In genomic region chr8:13060441-13061150, GRCm38 (mm10) we compare ENCODE assay signal across 17 mouse cellular contexts. TPM values are rescaled to one million over a fixed set of nuclear protein-coding genes. Genes with fewer than 3 reads are reported as not detected.
A peak's percentile ranks its signal among the peaks of the same experiment; 100 is the strongest.
DNase-seq lines count a peak whose midpoint lies in the region; ATAC-seq and TF ChIP-seq lines count a peak whose summit lies in the region.
"Had no signal": no experiment of that assay in that cellular context is flagged by ENCODE, and none has a peak within 500 bp of the region (broad histone marks: within the 10 kb centered on the region; RNA-seq: fewer than 3 reads in every experiment).

Gene Proz (plus strand): TSS chr8:13060914.

- ATAC-seq in intestine, embryonic 14.5 days (replicated peaks; ENCODE audit: low FRiP score, low TSS enrichment, low read depth): peak; percentile 48; the same call in 1 of the 2 replicates
- ATAC-seq in liver, embryonic 15.5 days (ENCODE audit: insufficient read depth): peak; percentile 69
- no peak for ATAC-seq in CD4-positive, CD25-positive, alpha-beta regulatory T cell, adult 4 months
- ATAC-seq: forebrain, embryonic 16.5 days; midbrain, embryonic 16.5 days had no signal

- H3K4me2 ChIP-seq in intestine, embryonic 14.5 days (ENCODE audit: low read length): no peak within 1 kb of the TSS
- H3K4me2 ChIP-seq in liver, embryonic 15.5 days: peak within 1 kb of the TSS; percentile 50

- H3K27ac ChIP-seq in intestine, embryonic 14.5 days (ENCODE audit: low read depth): no peak within 1 kb of the TSS
- peak within 1 kb of the TSS; percentile 90 for H3K27ac ChIP-seq in kidney, adult 2 months (ENCODE audit: insufficient read depth, low read depth, low read length)
- peak within 1 kb of the TSS; percentile 68 for H3K27ac ChIP-seq in liver, embryonic 15.5 days (replicated peaks)

- TF ChIP-seq CTCF in kidney, adult 2 months (conservative IDR thresholded peaks at IDR 0.05; ENCODE audit: insufficient read depth, insufficient read length, low read depth, low read length): no peak

- 75% methylated on average over 17 of the region's 17 CpGs for WGBS in intestine, embryonic 14.5 days
- 50% methylated on average over 17 of the region's 17 CpGs for WGBS in kidney, adult 2 months
- WGBS in liver, embryonic 15.5 days (ENCODE audit: insufficient replicate concordance): 60% methylated on average over 17 of the region's 17 CpGs

- no peaks in the 10 kb centered on the region for H3K9me3 ChIP-seq in intestine, embryonic 14.5 days (ENCODE audit: control insufficient read depth, low read length)
- no peaks in the 10 kb centered on the region for H3K9me3 ChIP-seq in liver, embryonic 15.5 days (replicated peaks)

- TF ChIP-seq POLR2A in kidney, adult 2 months (IDR thresholded peaks at IDR 0.05; ENCODE audit: low read depth, low read length): no peak

- H3K4me3 ChIP-seq in intestine, embryonic 14.5 days (ENCODE audit: low read depth, low read length): no peak within 1 kb of the TSS
- H3K4me3 ChIP-seq in kidney, adult 2 months (ENCODE audit: insufficient read depth, low read depth, low read length): peak within 1 kb of the TSS; percentile 38
- H3K4me3 ChIP-seq in liver, embryonic 15.5 days (replicated peaks): peak within 1 kb of the TSS; percentile 47

- no peaks in the 10 kb centered on the region for H3K36me3 ChIP-seq in intestine, embryonic 14.5 days (ENCODE audit: control insufficient read depth, insufficient read depth, low read length)
- H3K36me3 ChIP-seq in kidney, adult 2 months (ENCODE audit: control insufficient read depth, insufficient read depth, low read length): no peaks in the 10 kb centered on the region
- peaks cover 10% of the 10 kb centered on the region for H3K36me3 ChIP-seq in liver, embryonic 15.5 days (replicated peaks)

- H3K9ac ChIP-seq in intestine, embryonic 14.5 days (ENCODE audit: low read length): no peak within 1 kb of the TSS
- no peak within 1 kb of the TSS; the same call in 1 of the 2 replicates for H3K9ac ChIP-seq in liver, embryonic 15.5 days

- no peaks in the 10 kb centered on the region for H3K27me3 ChIP-seq in intestine, embryonic 14.5 days (replicated peaks; ENCODE audit: control insufficient read depth, insufficient read depth, low read length)
- no peaks in the 10 kb centered on the region for H3K27me3 ChIP-seq in kidney, adult 2 months (replicated peaks; ENCODE audit: control insufficient read depth, insufficient read depth, low read length)
- H3K27me3 ChIP-seq in liver, embryonic 15.5 days: no peaks in the 10 kb centered on the region

- no peak for DNase-seq in intestine, embryonic 14.5 days (ENCODE audit: low spot score)
- DNase-seq in kidney, adult 2 months: peak; percentile 91
- DNase-seq in kidney, postnatal 36 days: peak; percentile 81 to 86
- DNase-seq in thymus, postnatal 0 days (ENCODE audit: low spot score): no peak
- no peak for DNase-seq in heart, adult 11 months
- no peak for DNase-seq in lung, adult 18-20 months
- DNase-seq: adrenal gland, postnatal 36 days; cerebellum, postnatal 14 days; gastrocnemius, postnatal 10 days; heart, postnatal 36 days; lung, adult 2 months; right cerebral cortex, postnatal 25 days; thymus, adult 2 months had no signal

- no peaks in the 10 kb centered on the region for H3K4me1 ChIP-seq in intestine, embryonic 14.5 days (replicated peaks; ENCODE audit: control insufficient read depth, insufficient read depth, low read length)
- peaks cover 3% of the 10 kb centered on the region; the same call in 1 of the 2 replicates for H3K4me1 ChIP-seq in kidney, adult 2 months (ENCODE audit: control insufficient read depth, insufficient read depth, low read length)
- peaks cover 22% of the 10 kb centered on the region for H3K4me1 ChIP-seq in liver, embryonic 15.5 days (replicated peaks)

RNA-seq across cellular contexts. Expression of gene Proz, which starts in this region (rescaled TPM):
- 0.42 and 0.46 TPM in 2 replicates for polyA plus RNA-seq in intestine, embryonic 14.5 days (2014; fragmentation: Nextera tagmentation; extraction: Ambion mirVana)
- 11.7 and 13.3 TPM in 2 replicates for polyA plus RNA-seq in kidney, adult 2 months (2012; rRNA removed)
- polyA plus RNA-seq in liver, embryonic 15.5 days (2015; fragmentation: Nextera tagmentation; extraction: Ambion mirVana): 37.9 and 46.4 TPM in 2 replicates
- 0.71 and 0.95 TPM in 2 replicates for polyA plus RNA-seq in thymus, postnatal 0 days (2015; fragmentation: Nextera tagmentation; extraction: Ambion mirVana)
- polyA plus RNA-seq in CD4-positive, CD25-positive, alpha-beta regulatory T cell, adult 4 months (2017; shearing (Covaris generic)): 1 to 10 TPM; 1.9 to 2.9 TPM

Comparison
In these comparisons a context has a peak if more than half of its experiments do, and no peak if none do; other contexts are left out.
1. Peak in ATAC-seq in intestine, embryonic 14.5 days; RNA of the gene not detected or under 1 TPM.
2. DNase-seq: peak in kidney, adult 2 months (single experiment) and kidney, postnatal 36 days (2 of 2); none in intestine, embryonic 14.5 days (single experiment), thymus, postnatal 0 days (single experiment), heart, adult 11 months (single experiment) and lung, adult 18-20 months (0 of 2).